Mouse (Mus musculus) erythroblast, embryonic 14.5 days (primary cell): ENCODE data around the gene Tfap2b. TPM values are rescaled to one million over a fixed set of nuclear protein-coding genes. Genes with fewer than 3 reads are reported as not detected.

ENCODE experiments used
- H3K27me3 ChIP-seq: 2 replicates; pipeline ENCODE4 v1.6.1; 2012; ENCODE audit warnings: inconsistent platforms; ENCODE audit not compliant: control insufficient read depth
- H3K36me3 ChIP-seq: 2 replicates; pipeline ENCODE4 v1.6.1; 2012; ENCODE audit warnings: mild to moderate bottlenecking, inconsistent platforms; ENCODE audit not compliant: control insufficient read depth
- H3K4me1 ChIP-seq: 2 replicates; pipeline ENCODE4 v1.6.1; 2012; ENCODE audit warnings: inconsistent platforms; ENCODE audit not compliant: control insufficient read depth
- H3K4me3 ChIP-seq: replicated peaks from 2 replicates; pipeline ENCODE3; 2012; ENCODE audit warnings: moderate library complexity, mild to moderate bottlenecking, inconsistent platforms
- H3K9me3 ChIP-seq: 2 replicates; pipeline ENCODE4 v1.6.1; 2012; ENCODE audit warnings: low read length, inconsistent platforms, mixed read lengths; ENCODE audit not compliant: control insufficient read depth
- GATA1 ChIP-seq: IDR thresholded peaks from 2 replicates; pipeline ENCODE4 v1.6.1; 2012; ENCODE audit warnings: low read length, inconsistent platforms, mixed read lengths
- TAL1 ChIP-seq: IDR thresholded peaks from 3 replicates; pipeline ENCODE4 v1.6.1; 2012; ENCODE audit warnings: low read length, inconsistent platforms, mixed read lengths
- polyA plus RNA-seq: library from polyadenylated mRNA; stranded (reverse); fragments of >175 nt; gene quantifications from 2 replicates; pipeline ENCODE4 v1.2.3, GENCODE M21; 2012

The Tfap2b gene
- polyA plus RNA-seq, 1 experiment: not detected

GRCm38 (mm10) chr1:19211546-19212154 lies 2.9 kb downstream of the Tfap2b start:
- Histone ChIP-seq H3K27me3 (peaks cover 91% of the 10 kb centered on the region), H3K4me1 (no peaks in the 10 kb centered on the region), H3K36me3 (no peaks in the 10 kb centered on the region), H3K4me3 (no peak overlapping the region), H3K9me3 (no peaks in the 10 kb centered on the region; the same call in 1 of the 2 replicates)
- TF ChIP-seq GATA1: no peak
- TF ChIP-seq TAL1: no peak

GRCm38 (mm10) chr1:19212691-19213090 lies 4.0 kb downstream of the Tfap2b start:
- H3K27me3 ChIP-seq: peaks cover 90% of the 10 kb centered on the region

GRCm38 (mm10) chr1:19213171-19213570 lies 4.5 kb downstream of the Tfap2b start:
- peaks cover 90% of the 10 kb centered on the region for H3K27me3 ChIP-seq
- no peaks in the 10 kb centered on the region for H3K4me1 ChIP-seq
- no peaks in the 10 kb centered on the region; the same call in 1 of the 2 replicates for H3K9me3 ChIP-seq
- H3K36me3 ChIP-seq: no peaks in the 10 kb centered on the region
- TF ChIP-seq TAL1 (no peak), GATA1 (no peak)
- H3K4me3 ChIP-seq: no peak overlapping the region

More at GRCm38 (mm10) chr1:19212691-19213090, 4.0 kb downstream of the Tfap2b start:
- Histone ChIP-seq H3K4me1 (no peaks in the 10 kb centered on the region), H3K4me3 (no peak overlapping the region), H3K36me3 (no peaks in the 10 kb centered on the region), H3K9me3 (no peaks in the 10 kb centered on the region; the same call in 1 of the 2 replicates)
- TF ChIP-seq GATA1 (no peak), TAL1 (no peak)

GRCm38 (mm10) chr1:19213851-19214395 lies 5.2 kb downstream of the Tfap2b start:
- Histone ChIP-seq H3K9me3 (no peaks in the 10 kb centered on the region; the same call in 1 of the 2 replicates), H3K4me1 (no peaks in the 10 kb centered on the region), H3K4me3 (no peak overlapping the region), H3K36me3 (no peaks in the 10 kb centered on the region), H3K27me3 (peaks cover 88% of the 10 kb centered on the region)
- no peak for TF ChIP-seq TAL1
- TF ChIP-seq GATA1: no peak

- no peaks in the 10 kb centered on the region for H3K36me3 ChIP-seq
- peaks cover 56% of the 10 kb centered on the region for H3K27me3 ChIP-seq
- H3K4me1 ChIP-seq: no peaks in the 10 kb centered on the region
Observed at GRCm38 (mm10) chr1:19217391-19217790, 8.7 kb downstream of the Tfap2b start.

GRCm38 (mm10) chr1:19218221-19218620 lies 9.5 kb downstream of the Tfap2b start:
- Histone ChIP-seq H3K9me3 (no peaks in the 10 kb centered on the region; the same call in 1 of the 2 replicates), H3K27me3 (peaks cover 48% of the 10 kb centered on the region), H3K4me3 (no peak overlapping the region), H3K36me3 (no peaks in the 10 kb centered on the region), H3K4me1 (no peaks in the 10 kb centered on the region)
- TF ChIP-seq GATA1: no peak
- no peak for TF ChIP-seq TAL1

More at GRCm38 (mm10) chr1:19217391-19217790, 8.7 kb downstream of the Tfap2b start:
- no peak for TF ChIP-seq TAL1
- TF ChIP-seq GATA1: no peak
- Histone ChIP-seq H3K4me3 (no peak overlapping the region), H3K9me3 (no peaks in the 10 kb centered on the region; the same call in 1 of the 2 replicates)

GRCm38 (mm10) chr1:19219381-19219780 lies 10.7 kb downstream of the Tfap2b start:
- TF ChIP-seq TAL1 (no peak), GATA1 (no peak)
- no peaks in the 10 kb centered on the region for H3K4me1 ChIP-seq
- H3K9me3 ChIP-seq: no peaks in the 10 kb centered on the region
- H3K27me3 ChIP-seq: peaks cover 44% of the 10 kb centered on the region
- no peak overlapping the region for H3K4me3 ChIP-seq
- no peaks in the 10 kb centered on the region for H3K36me3 ChIP-seq

GRCm38 (mm10) chr1:19220564-19220963 lies 11.8 kb downstream of the Tfap2b start:
- Histone ChIP-seq H3K27me3 (peaks cover 37% of the 10 kb centered on the region), H3K9me3 (no peaks in the 10 kb centered on the region), H3K4me1 (no peaks in the 10 kb centered on the region), H3K4me3 (no peak overlapping the region), H3K36me3 (no peaks in the 10 kb centered on the region)
- TF ChIP-seq GATA1: no peak
- no peak for TF ChIP-seq TAL1

- TF ChIP-seq GATA1: no peak
- TF ChIP-seq TAL1: no peak
- Histone ChIP-seq H3K4me3 (no peak overlapping the region), H3K9me3 (no peaks in the 10 kb centered on the region), H3K27me3 (peaks cover 37% of the 10 kb centered on the region), H3K4me1 (no peaks in the 10 kb centered on the region), H3K36me3 (no peaks in the 10 kb centered on the region)
Observed at GRCm38 (mm10) chr1:19221601-19222000, 12.9 kb downstream of the Tfap2b start.
